Mouse (Mus musculus) layer of hippocampus, adult 8-10 months (tissue): Measurements from ENCODE around the gene Spag6. TPM values are rescaled to one million over a fixed set of nuclear protein-coding genes. Genes with fewer than 3 reads are reported as not detected.

Experiments used
- DNase-seq, 2 experiments: peaks; one replicate each; pipeline ENCODE4 v3.0.0; 2022; ENCODE audit warnings: low spot score in 2 of 2
- total RNA-seq, 4 experiments: library from RNA; stranded (reverse); gene quantifications; 2 replicates each; pipeline ENCODE4 v1.2.4; 2022

Gene Spag6
- total RNA-seq: 10 to 100 TPM in 2 of 4 experiments, 1 to 10 TPM in 2; 8.6 to 12.0 (median 9.5) TPM

- DNase-seq: peak; percentile 57 to 65
Measured at GRCm38 (mm10) chr2:18693871-18694610, at the start of gene Spag6. Gene Spag6, plus strand, starts transcription at chr2:18694032.

GRCm38 (mm10) chr2:18648563-18648962 is 45.3 kb upstream of the Spag6 start:
- no peak for DNase-seq

- no peak for DNase-seq
Measured at GRCm38 (mm10) chr2:18654821-18655220, 39.0 kb upstream of the Spag6 start.

GRCm38 (mm10) chr2:18664003-18664402 is 29.8 kb upstream of the Spag6 start:
- DNase-seq: no peak

GRCm38 (mm10) chr2:18671041-18671440 is 22.8 kb upstream of the Spag6 start:
- no peak for DNase-seq

- DNase-seq: peak; percentile 90 to 95
Measured at GRCm38 (mm10) chr2:18672133-18672765, 21.6 kb upstream of the Spag6 start, which contains the start of gene Commd3. Gene Commd3, plus strand, starts transcription at chr2:18672384.

GRCm38 (mm10) chr2:18672766-18673164 is 21.1 kb upstream of the Spag6 start:
- DNase-seq: no peak

GRCm38 (mm10) chr2:18673766-18674165 is 20.1 kb upstream of the Spag6 start:
- DNase-seq: no peak

- no peak for DNase-seq
Measured at GRCm38 (mm10) chr2:18674193-18674902, 19.5 kb upstream of the Spag6 start.

GRCm38 (mm10) chr2:18675681-18676456 is 18.0 kb upstream of the Spag6 start:
- DNase-seq: no peak

GRCm38 (mm10) chr2:18676457-18676935 is 17.3 kb upstream of the Spag6 start:
- DNase-seq: peak in 1 of 2 experiments; percentile 59

- peak in 1 of 2 experiments; percentile 61 for DNase-seq
Measured at GRCm38 (mm10) chr2:18676936-18677491, 16.8 kb upstream of the Spag6 start, which contains the start of gene Bmi1. Gene Bmi1, plus strand, starts transcription at chr2:18677018.

- DNase-seq: no peak
Measured at GRCm38 (mm10) chr2:18677631-18678471, 16.0 kb upstream of the Spag6 start.

- DNase-seq: no peak
Measured at GRCm38 (mm10) chr2:18679701-18680100, 14.1 kb upstream of the Spag6 start.

- DNase-seq: no peak
Measured at GRCm38 (mm10) chr2:18680501-18680900, 13.3 kb upstream of the Spag6 start.

GRCm38 (mm10) chr2:18680961-18681360 is 12.9 kb upstream of the Spag6 start:
- no peak for DNase-seq

- no peak for DNase-seq
Measured at GRCm38 (mm10) chr2:18684062-18684461, 9.8 kb upstream of the Spag6 start.

GRCm38 (mm10) chr2:18686386-18686785 is 7.4 kb upstream of the Spag6 start:
- no peak for DNase-seq

- no peak for DNase-seq
Measured at GRCm38 (mm10) chr2:18686826-18687519, 6.9 kb upstream of the Spag6 start.
